Mouse (Mus musculus): ENCODE results near the gene Hpn.

The Hpn gene

DNA sequence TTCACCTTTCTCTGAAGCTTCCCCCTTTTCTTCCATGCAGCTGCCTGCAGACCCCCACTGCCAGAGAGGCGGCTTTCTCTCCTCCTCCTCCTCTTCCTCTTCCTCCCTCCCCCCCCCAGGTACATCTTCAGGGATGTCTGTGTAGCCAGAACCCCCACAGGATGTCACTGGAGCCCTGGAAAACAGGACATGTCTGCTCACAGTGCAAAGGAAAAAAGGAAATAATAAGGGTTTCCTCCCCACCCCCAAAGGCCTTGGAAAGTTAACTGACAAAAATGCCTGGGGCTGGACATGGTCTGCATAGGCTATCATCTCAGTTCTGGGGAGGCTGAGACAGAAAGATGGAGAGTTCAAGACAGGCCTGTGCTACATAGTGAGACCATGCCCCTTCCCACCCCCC lies 34.0 kb downstream of the Hpn start:
- DNase-seq (ENCODE audit: low spot score in 2 of 2), result no peak

- DNase-seq (ENCODE audit: low spot score in 2 of 2), result no peak
These were observed 34.5 kb downstream of the Hpn start for GRCm38 (mm10) chr7:31080611-31081010.

- no peak for DNase-seq (ENCODE audit: low spot score in 2 of 2)
These were observed 35.4 kb downstream of the Hpn start for GRCm38 (mm10) chr7:31079670-31080069.

GRCm38 (mm10) chr7:31077885-31078445 lies 37.1 kb downstream of the Hpn start:
- DNase-seq (ENCODE audit: low spot score in 2 of 2), result peak in 1 of 2 experiments; percentile 47

- no peak for DNase-seq (ENCODE audit: low spot score in 2 of 2)
These were observed 37.6 kb downstream of the Hpn start for GRCm38 (mm10) chr7:31077470-31077869.

- DNase-seq (ENCODE audit: low spot score in 2 of 2), result no peak
These were observed 38.6 kb downstream of the Hpn start, which contains the start of gene Fxyd3 for GRCm38 (mm10) chr7:31076492-31076891. Gene Fxyd3, minus strand, starts transcription at chr7:31076704.

DNA sequence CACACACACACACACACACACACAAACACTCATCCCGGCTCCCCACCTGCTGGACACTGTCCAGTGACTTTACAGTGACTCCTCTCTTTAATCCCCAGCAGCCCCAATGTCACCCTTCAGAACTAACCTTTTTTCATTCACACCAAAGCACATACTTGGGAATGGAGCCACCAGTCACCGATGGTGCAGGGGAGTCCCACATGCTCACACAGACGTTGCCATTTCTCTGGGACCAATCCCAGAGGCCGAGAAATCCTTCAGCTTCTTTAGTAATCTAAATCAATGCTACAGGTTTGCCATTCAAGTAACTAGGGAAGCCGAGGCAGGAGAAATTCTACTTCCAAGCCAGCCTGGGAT lies 40.4 kb downstream of the Hpn start:
- DNase-seq (ENCODE audit: low spot score in 2 of 2), result no peak

GRCm38 (mm10) chr7:31074061-31074712 lies 40.9 kb downstream of the Hpn start:
- DNase-seq (ENCODE audit: low spot score in 2 of 2), result no peak

- DNase-seq (ENCODE audit: low spot score in 2 of 2), result no peak
These were observed 41.5 kb downstream of the Hpn start for GRCm38 (mm10) chr7:31073546-31073945.

DNA sequence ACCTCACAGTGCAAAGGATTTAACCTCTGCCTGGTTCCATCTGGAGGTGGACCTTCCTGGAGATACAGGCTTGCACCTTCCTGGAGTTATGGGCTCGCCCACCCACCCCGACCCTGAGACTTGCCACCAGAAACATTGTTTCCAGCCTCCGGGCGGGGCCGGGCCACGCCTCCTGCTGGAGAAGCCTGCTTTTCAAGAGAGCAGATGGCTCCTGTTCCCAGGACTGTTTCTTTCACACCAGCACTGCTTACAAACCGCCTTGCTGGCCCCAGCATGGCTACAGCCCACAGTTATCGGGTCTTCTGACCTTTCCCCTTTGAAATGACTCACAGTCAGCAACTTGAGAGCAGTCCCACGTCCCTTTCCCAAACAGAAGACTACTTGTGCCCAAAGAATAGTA lies 42.8 kb downstream of the Hpn start:
- DNase-seq (ENCODE audit: low spot score in 2 of 2), result no peak

DNA sequence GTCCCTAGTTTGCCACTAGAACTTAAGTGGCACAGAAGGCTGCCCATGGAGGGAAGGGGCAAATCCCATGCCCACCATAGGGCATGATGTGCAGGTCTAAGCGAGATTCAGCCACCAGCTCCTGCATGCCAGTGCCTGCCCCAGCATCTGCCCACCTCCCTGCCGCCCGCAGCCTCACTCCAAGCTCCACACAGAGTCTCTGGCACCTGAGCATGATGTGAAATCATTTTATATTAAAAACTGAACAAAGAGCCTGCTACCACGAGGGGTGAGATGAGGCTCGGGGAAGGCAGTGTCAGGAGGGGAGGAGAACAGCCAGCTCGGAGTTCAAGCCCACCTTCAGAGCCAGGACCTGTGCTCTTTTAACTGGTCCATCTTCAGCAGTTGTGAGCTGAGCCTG lies 44.8 kb downstream of the Hpn start:
- no peak for DNase-seq (ENCODE audit: low spot score in 2 of 2)

GRCm38 (mm10) chr7:31069491-31069890 lies 45.6 kb downstream of the Hpn start:
- no peak for DNase-seq (ENCODE audit: low spot score in 2 of 2)

DNA sequence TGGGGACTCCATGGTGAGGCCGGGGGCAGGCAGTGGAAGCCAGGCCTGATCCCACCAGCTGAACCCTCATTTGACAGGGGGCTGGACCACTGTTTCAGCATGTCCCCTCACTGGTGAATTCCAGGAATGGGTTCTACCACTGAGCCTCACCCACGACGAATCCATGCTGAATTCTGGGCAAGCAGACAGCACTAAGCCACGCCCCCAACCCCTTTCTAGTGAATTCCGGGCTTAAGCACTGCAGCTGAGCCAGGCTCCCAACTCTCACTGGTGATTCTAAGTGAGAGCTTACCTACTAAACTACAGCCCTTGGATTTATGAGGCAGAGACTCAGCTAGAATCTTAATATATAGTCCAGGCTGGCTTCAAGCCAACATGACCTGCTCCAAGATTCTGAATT lies 47.3 kb downstream of the Hpn start:
- DNase-seq (ENCODE audit: low spot score in 2 of 2), result no peak

DNA sequence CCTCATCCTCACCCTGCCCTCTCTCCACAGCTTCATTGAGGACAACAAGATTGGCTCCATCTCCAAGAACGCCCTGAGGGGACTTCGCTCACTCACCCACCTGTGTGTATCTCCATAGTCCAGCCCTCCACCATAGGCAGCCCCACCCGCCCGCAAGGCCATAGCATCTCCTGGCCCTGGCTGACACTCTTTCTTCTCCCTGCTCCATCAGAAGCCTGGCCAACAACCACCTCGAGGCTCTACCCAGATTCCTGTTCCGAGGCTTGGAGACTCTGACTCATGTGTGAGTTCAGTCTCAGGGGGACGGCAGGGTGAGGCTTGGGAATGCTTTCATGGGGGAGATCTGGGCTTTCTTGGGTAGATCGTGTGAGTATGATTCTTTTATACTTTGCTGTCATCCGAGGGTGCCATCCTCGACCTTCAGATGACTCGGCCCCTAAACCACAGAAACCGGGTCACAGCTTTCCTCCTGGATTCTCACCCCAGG lies 52.0 kb downstream of the Hpn start:
- DNase-seq (ENCODE audit: low spot score in 2 of 2), result no peak

- no peak for DNase-seq (ENCODE audit: low spot score in 2 of 2)
These were observed 54.5 kb downstream of the Hpn start for GRCm38 (mm10) chr7:31060621-31061010.

DNA sequence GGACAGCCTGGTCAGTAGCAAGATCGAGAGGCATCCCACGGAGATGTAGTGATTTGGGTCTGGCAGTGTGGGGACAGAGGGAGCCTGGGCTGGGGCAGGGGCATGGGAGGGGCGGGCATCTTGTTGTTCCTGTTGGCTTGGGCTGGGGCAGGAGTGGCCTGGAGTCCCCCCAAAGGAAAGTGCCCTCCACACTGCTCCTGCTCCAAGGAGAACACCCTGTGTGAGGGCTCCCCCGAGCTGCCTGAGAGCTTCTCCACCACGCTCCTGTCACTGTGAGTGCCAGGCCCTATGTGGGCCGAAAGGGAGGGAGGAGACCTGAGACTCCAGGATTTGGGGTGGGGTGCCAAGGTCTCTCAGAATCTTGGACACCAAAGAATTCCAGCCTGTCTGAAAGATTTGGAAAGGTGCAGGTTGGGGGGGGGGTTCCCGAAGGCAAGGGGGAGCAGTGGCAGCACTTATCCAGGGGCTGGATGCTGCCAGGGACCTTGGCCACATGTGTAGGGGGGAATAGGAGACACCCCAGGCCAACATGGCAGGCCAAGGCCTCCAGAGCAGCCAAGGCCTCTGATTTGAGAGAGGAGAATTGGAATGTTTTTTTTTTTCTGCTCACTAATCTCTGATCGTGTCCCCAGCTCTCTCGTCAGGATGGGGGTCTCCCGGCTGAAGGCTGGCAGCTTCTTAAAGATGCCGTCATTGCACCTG lies 55.0 kb downstream of the Hpn start:
- DNase-seq (ENCODE audit: low spot score in 2 of 2), result no peak

DNA sequence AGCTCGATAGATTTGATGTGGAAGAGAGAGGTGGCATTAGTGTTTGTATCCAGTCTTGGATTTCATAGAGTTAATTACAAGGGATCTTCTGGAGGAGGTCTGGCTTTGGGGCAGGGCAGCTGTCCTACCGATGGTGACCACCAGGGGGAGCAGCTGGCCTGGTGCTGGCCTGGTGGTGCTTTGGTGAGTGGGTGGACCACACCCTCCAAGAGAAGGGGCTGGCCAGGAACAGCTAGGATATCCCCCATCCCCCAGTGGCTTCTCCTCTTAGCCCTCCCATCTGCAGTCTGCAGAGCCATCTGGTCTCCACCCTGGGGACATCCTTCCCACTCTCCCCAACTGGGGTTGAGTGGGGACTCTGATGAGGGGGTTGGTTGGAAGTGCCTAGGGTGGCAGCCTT lies 56.0 kb downstream of the Hpn start, which contains the start of gene Lgi4:
Lgi4 (plus strand) TSS at position 235 of the 400 bp plus-strand sequence.
- DNase-seq (ENCODE audit: low spot score in 2 of 2), result peak in 1 of 2 experiments; percentile 74

- DNase-seq (ENCODE audit: low spot score in 2 of 2), result no peak
These were observed 56.9 kb downstream of the Hpn start for GRCm38 (mm10) chr7:31058211-31058610.

DNA sequence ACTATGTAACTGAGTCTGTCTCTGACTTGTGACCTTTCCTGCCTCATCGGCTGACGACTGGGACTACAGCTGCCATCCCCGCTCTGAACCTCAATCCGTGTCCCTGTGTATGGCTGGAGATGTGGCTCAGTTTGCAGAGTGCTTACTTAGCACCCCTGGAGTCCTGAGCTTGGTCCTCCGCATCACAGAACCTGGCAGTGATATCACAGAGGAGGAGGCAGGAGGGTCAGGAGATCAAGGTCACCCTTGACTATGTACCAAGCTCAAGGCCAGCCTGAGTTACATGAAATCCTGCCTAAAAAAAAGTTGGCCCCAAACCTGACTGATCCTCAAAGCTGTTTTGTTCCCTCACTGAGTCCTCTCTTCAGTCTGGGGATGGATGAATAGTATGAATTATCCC lies 57.4 kb downstream of the Hpn start:
- DNase-seq (ENCODE audit: low spot score in 2 of 2), result no peak

DNA sequence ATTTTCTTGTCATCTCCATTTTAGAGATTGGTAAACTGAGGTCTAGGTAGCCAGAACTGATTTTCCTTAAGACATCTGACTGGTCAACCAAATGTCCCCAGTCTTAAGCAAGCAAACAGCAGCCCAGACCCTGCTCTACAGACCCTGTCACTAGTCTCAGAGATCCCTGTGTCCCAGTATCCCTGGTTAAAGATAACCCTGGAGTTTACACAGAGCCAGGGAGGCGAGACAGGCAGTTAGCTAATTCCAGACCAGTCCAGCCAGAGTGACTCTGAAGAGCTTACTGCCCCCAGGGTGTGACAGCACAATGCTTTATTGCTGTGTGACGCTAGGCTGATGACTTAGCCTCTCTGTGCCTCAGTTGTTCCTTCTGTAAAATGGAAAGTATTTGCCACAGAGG lies 58.0 kb downstream of the Hpn start, which contains the start of gene Fxyd1:
Fxyd1 (minus strand) TSS at position 129 of the 400 bp plus-strand sequence.
- no peak for DNase-seq (ENCODE audit: low spot score in 2 of 2)

- DNase-seq (ENCODE audit: low spot score in 2 of 2), result no peak
These were observed 58.6 kb downstream of the Hpn start for GRCm38 (mm10) chr7:31056448-31056847.

GRCm38 (mm10) chr7:31055883-31056282 lies 59.2 kb downstream of the Hpn start:
- no peak for DNase-seq (ENCODE audit: low spot score in 2 of 2)

- DNase-seq (ENCODE audit: low spot score in 2 of 2), result no peak
These were observed 59.7 kb downstream of the Hpn start for GRCm38 (mm10) chr7:31055354-31055824.

All from thymus, postnatal 10 days (tissue).